Mouse (Mus musculus) lung, postnatal 10 days (tissue): ENCODE measurements around the gene Gm43738.
A peak's percentile ranks its signal among the peaks of the same experiment; 100 is the strongest.
"Not testable (repeated sequence)": the region's sequence is repeated elsewhere in the genome, so short reads cannot be mapped to it uniquely, and the experiment has no call there.

Experiments used
- DNase-seq: peaks from one replicate; pipeline ENCODE4 v3.0.0; 2021

The Gm43738 gene

GRCm38 (mm10) chr3:89101812-89102494, 1.1 kb upstream of the Gm43738 start, which contains the start of gene Fdps:
TSS of gene Fdps (minus strand) at chr3:89101959.
- peak; percentile 99 for DNase-seq

GRCm38 (mm10) chr3:89101459-89101811, 536 bp upstream of the Gm43738 start:
- DNase-seq, result no peak

GRCm38 (mm10) chr3:89094021-89094420, 6.9 kb downstream of the Gm43738 start:
- DNase-seq, result no peak

- DNase-seq, result peak; percentile 96
Measured at GRCm38 (mm10) chr3:89093175-89093574, 7.7 kb downstream of the Gm43738 start, which contains the start of gene Rusc1. TSS of gene Rusc1 (minus strand) at chr3:89093311.

GRCm38 (mm10) chr3:89092509-89093090, 8.3 kb downstream of the Gm43738 start:
- DNase-seq, result no peak

GRCm38 (mm10) chr3:89091811-89092508, 8.9 kb downstream of the Gm43738 start:
- no peak for DNase-seq

GRCm38 (mm10) chr3:89090694-89091655, 9.9 kb downstream of the Gm43738 start:
- DNase-seq, result peak; percentile 88

GRCm38 (mm10) chr3:89089882-89090591, 10.9 kb downstream of the Gm43738 start:
- DNase-seq, result peak; percentile 92

GRCm38 (mm10) chr3:89088974-89089373, 11.9 kb downstream of the Gm43738 start:
- no peak for DNase-seq

GRCm38 (mm10) chr3:89087338-89088110, 13.4 kb downstream of the Gm43738 start:
- peak; percentile 89 for DNase-seq

GRCm38 (mm10) chr3:89084654-89085190, 16.2 kb downstream of the Gm43738 start:
- no peak for DNase-seq

- no peak for DNase-seq
Measured at GRCm38 (mm10) chr3:89084133-89084532, 16.8 kb downstream of the Gm43738 start.

- not testable (repeated sequence) for DNase-seq
Measured at GRCm38 (mm10) chr3:89082287-89082686, 18.6 kb downstream of the Gm43738 start.

GRCm38 (mm10) chr3:89077383-89077782, 23.5 kb downstream of the Gm43738 start:
- DNase-seq, result no peak

GRCm38 (mm10) chr3:89067265-89067664, 33.6 kb downstream of the Gm43738 start:
- DNase-seq, result no peak

GRCm38 (mm10) chr3:89061696-89062095, 39.2 kb downstream of the Gm43738 start:
- no peak for DNase-seq

GRCm38 (mm10) chr3:89058783-89059182, 42.1 kb downstream of the Gm43738 start:
- DNase-seq, result peak; percentile 30

GRCm38 (mm10) chr3:89058361-89058760, 42.5 kb downstream of the Gm43738 start:
- DNase-seq, result no peak

GRCm38 (mm10) chr3:89043359-89043758, 57.5 kb downstream of the Gm43738 start:
- DNase-seq, result no peak
